Mouse (Mus musculus): ENCODE data around the gene Kansl1.

Kansl1 gene

DNA sequence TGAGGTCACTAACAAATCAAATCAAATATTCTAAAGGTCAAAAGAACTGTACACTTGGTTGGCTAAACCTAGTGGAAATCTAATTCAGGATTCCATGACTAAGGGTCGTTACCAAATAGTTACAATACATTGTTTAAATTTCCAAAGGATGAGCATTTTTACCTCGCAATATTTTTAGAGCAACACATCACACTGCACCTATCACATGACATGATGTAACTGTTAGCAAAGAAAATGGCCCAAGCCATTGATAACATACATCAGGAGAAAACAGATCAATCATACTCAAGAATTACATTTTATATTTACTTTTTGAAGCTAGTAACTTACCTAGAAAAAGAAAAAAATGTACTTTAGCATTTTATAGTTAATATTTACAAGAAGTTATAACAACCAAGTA is 29.0 kb downstream of the Kansl1 start:
- no peak for DNase-seq (ENCODE audit: low spot score in 2 of 2)

DNA sequence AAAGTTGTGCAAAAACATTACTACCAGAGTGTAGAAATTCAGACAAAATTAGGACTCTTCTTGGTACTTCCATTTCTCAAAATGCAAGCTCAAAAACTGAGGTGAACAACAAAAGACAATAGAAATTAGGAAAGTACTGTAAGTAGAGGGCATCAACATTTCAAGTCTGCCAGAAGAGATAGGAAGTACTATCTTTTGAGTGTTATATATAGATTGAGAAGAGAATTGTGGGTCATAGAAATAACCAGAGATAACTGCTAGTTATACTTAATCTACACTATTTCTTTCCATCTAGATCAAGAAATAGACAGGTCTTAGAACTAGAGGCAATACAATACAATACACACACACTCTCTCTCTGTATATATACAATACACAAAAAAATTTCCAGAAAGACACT is 30.2 kb downstream of the Kansl1 start:
- DNase-seq (ENCODE audit: low spot score in 2 of 2): no peak

DNA sequence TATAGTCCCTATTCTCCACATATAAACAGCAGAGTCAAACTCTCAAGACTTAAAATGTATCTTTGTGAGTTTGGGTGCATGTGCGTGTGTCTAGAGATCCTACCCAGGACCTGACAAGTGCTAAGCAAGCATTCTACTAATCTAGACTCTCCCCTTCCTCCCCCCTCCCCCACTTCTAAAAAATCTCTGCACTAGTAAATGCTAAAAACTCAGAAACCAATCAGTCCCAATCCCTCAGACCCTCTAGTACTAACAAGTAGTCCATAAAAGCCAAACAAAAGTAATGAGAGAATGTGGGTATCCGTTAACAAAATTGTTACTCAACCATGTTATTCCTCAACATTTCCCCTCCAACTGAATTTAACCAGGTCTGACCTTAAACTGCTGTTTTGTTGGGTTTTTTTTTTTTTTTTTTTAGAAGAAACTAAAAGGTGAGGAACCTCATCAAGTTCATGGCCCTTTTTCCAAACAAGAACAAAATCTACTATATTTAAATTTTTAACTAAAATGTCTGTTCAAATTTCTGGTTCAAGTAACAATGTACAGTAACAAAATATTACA is 32.2 kb downstream of the Kansl1 start:
- no peak for DNase-seq (ENCODE audit: low spot score in 2 of 2)

DNA sequence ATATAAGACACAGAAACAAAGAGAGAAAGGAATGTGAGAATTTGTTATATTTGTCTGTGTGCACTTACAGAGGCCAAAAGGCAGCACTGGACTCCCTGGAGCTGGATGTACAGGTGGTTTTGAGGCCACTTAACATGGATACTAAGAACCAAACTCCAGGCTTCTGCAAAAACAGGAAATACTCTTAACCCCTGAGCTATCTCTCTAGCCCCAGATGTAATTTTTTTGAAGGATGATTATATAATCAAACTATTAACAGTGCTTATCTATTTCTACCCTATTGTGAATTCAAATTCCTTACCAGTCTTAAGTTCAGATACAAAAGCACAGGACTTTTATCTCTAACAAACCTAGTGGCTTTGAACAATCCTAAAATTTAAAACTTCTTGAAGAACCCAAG is 32.9 kb downstream of the Kansl1 start:
- no peak for DNase-seq (ENCODE audit: low spot score in 2 of 2)

DNA sequence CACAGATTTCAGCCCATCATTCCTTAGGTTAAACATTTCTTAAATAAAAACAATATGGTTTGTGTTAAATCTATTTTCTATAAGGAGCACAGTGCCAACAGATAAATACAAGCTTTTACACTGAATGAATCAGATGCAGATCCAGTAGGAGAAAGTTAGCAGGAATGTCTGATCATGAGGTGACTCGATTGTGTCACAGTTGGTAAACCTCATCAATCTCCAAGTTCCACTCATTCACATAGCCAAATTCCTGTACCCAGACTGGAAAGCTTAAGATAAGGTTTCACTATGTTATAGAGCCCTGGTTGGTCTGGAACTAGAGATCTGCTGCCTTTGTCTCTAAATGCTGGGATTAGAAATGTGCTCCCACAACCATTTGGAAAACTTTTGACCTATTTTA is 33.5 kb downstream of the Kansl1 start:
- no peak for DNase-seq (ENCODE audit: low spot score in 2 of 2)

DNA sequence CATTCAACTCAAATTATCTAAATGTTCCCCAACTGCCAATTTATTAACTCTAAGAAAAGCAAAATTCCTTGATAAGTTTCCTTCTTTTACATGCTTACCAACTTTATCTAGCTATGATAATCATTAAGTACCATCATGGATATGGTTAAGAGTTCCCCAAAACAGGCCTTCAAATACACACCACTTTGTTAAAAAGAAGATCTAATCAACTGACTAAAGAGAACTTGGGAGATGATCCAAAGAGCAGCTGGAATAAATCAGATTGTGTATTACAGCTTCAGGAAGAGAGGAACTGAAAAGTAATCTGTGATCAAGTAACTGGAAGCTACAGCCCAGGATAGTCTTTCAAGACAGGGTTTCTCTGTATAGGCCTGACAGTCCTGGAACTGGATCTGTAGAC is 36.4 kb downstream of the Kansl1 start:
- DNase-seq (ENCODE audit: low spot score in 2 of 2): no peak

DNA sequence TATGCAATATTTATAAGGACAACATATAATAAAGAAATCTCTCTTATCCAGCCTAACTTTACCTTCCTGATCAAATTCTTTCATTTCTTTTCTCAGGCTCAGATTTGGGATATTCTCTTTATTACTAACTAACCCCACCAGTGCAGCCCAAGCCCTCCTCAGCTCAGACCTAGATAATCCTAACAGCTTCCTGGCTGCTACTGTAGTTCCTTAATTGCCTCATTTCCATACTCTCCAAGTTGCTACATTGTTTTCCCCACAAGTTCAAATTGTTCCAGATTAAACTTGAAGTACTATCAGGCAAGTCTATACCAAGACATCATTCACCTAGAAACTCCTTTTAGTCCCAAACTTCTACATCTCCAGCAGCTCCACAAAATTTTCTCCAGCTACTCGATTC is 36.9 kb downstream of the Kansl1 start:
- no peak for DNase-seq (ENCODE audit: low spot score in 2 of 2)

DNA sequence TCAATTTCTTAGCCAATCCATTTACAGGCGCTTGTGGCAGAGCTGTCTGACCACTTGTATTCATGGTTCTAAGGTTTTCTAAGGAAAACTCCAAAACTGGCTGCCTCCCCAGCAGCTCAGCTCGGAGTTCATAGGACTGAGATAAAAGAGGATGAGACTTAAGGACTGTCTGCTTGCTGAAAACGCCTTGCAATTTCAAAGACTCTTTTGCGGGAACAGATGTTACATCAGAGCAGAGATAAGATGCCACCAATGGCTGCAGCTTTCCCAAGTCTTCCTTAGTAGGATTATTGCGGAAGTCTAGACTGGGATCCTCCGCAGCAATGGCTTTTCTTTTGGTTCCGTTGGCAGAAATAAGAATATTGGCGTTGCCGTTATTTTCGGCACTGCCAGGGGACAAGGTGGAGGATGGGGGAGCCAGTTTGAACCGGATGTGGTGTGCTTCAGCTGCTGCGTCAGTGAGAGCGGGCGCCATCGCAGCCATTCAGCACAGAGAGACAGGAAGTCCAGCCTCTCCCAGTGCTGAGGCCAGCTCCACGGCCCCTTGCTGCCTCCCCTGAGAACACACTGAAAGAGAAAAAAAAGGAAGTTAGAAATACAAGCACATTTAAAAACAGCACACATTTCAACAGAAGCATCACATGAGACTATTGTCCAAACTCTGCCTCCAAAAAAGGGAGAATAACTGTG is 43.8 kb downstream of the Kansl1 start:
- no peak for DNase-seq (ENCODE audit: low spot score in 2 of 2)

DNA sequence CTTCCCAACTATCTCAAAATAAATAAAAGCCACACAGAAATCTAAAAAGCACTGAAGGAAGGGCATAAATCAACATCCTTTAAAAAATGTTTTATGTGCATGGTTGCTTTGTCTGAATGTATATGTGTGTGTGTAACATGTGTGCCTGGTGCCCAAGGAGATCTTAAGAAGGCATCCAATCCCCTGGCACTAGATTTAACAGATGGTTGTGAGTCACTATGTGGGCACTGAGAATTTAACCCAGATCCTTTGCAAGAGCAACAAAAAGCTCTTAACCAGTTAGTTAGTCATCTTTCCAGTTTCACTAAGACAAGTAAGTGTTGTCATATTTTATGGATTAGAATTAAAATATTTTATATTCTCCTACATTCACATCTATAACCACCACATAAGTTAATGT is 56.4 kb downstream of the Kansl1 start:
- DNase-seq (ENCODE audit: low spot score in 2 of 2): no peak

DNA sequence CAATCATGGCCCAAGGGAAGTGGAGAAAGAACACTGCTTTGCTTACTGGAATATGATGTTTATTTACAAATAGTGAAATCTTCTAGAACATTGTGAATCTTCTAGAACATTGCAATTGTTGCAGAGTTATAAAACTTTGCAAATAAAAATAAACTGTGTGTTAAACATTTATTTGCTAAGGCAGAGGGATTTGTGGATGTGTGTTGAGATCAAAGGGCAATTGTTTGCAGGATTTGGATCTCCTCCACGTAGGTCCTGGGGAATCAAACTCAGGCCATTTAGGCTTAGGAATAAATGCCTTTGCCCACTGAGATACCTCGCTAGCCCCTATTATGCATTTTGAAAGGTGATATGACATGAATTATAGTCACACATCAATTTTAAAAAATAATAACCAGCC is 61.3 kb downstream of the Kansl1 start:
- no peak for DNase-seq (ENCODE audit: low spot score in 2 of 2)

DNA sequence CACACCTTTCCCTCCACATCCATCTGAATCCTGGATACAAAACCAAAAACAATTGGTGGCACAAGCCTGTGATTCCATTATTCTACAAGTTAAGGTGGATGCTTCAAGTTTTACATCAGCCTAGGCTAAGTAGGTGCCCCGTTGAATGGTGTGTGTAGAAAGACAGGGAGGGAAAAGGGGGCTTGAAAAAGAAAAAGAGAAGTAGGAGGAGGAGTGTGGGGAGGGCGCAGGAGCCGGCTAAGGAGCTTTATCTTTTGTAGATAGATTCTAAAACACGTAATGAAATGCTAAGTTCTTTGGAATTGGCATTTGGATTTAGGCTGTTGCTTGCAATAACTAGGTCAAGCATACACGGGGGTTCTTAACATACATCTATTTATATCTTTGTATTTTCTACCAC is 67.7 kb downstream of the Kansl1 start:
- DNase-seq (ENCODE audit: low spot score in 2 of 2): no peak

DNA sequence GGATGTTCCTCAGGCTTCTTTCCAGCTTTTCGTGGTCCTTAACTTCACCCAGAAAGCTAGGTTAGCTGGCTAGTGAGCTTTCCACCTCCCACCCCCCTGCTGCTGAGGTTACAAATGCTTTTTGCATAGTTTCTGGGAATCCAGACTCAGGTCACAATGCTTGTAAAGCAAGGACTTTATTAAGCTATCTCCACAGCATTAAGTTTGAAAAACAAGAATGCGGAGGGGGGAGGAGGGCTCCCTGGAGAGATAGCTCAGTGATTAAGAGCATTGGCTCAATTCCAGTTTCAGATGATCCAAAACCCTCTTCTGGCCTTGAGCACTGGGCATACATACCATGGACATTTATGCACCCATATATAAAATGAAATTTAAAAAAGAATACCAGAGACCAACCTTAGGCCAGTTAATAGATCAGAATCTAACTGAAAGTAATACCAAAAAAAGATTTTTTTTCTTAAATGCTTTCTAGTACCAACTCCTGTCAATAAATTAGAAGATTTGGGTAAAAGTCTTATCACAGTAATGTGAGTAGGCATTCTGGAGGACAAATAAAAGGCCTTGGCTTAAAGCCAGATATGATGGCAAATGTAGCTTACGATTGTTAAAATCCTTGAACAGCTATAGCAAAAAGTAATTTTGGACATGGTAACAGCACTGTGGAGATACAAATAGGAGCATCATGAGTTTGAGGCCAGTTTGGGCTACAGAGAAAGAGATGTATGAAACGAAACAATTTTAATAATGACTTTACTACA is 69.0 kb downstream of the Kansl1 start:
- no peak for DNase-seq (ENCODE audit: low spot score in 2 of 2)

DNA sequence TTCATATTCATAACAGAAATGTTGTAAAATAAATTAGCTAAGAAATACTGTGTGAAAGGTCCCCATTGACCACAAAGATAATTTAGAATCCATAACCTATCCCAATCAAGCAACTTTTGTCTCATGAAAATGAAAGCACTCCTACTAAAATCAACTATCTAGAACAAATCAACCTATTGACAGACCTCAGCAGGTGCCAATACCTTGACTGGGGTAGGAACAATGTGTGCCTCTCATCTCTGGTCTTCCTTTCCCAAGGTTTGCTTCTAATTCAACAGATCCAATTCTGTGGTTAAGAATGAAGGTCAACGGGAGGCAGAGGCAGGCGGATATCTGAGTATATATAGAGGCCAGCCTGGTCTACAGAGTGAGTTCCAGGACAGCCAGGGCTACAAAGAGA is 73.0 kb downstream of the Kansl1 start:
- no peak for DNase-seq (ENCODE audit: low spot score in 2 of 2)

DNA sequence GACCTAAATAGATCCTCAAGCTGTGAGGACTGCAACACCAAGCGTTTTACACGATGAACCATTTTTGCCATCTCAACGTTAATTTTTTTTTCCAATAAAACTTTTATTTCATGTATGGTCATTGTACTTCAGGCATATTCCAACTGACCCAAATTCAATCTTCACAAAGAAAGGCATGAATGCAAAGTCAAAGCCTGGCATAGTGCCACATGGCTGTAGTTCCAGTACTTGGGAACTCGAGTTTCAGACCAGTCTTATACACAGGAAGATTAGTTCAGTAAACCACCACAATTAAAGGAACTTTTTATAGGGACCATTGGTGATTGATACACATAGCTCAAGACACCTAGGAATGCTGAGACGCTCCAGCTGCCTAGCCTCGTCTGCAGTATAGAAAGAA is 75.5 kb downstream of the Kansl1 start:
- no peak for DNase-seq (ENCODE audit: low spot score in 2 of 2)

DNA sequence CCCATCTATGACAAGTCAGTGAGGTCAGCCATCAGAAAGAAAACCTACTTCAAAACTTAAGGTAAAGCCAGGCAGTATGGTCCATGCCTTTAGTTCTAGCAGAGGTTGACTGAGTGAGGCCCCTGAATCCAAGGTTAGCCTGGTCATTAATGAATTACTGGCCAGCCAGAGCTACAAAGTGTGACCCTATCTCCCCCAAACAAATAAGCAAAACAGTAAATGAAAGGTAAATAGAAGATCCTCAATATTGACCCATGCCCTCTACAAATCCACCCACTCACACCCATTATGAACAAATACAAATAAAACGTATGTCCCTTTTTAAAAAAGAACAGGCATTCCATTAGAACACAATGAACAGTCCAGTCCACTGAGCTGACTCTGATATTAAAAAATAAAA is 76.5 kb downstream of the Kansl1 start:
- DNase-seq (ENCODE audit: low spot score in 2 of 2): no peak

DNA sequence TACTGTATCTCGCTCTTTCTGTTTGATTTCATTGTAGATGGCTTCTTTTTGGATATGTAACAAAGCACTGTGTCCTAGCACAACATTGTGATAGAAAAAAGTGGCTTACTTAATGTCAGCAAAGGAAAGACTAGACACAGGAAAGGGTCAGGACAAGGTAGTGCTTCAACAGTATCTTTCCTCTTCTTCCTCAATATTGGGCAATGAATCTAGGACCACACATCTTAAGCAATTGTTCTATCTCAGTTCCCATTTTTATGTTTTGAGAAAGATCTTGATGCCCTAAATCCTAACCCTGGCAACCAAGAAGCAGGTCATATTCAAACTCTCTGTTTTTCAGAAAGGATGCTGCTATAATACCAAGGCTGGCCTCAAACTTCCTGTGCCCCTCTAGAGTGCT is 81.4 kb downstream of the Kansl1 start:
- no peak for DNase-seq (ENCODE audit: low spot score in 2 of 2)

DNA sequence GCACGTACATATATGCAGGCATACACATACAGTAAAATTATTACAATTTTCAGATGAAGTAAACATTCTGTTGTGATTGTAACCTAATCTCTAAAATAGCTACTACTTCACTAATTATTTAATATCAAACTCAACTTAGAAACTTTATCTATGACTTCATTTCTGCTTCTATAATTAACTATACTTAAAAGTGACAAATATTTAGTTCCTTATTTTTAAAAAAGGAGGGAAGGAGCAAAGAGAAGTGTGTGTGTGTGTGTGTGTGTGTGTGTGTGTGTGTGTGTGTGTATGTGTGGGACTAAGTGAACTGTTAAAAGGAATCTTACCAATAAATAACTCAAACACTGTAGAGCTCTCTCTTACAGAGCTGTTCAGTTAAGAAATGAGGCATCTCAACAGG is 82.1 kb downstream of the Kansl1 start:
- no peak for DNase-seq (ENCODE audit: low spot score in 2 of 2)

DNA sequence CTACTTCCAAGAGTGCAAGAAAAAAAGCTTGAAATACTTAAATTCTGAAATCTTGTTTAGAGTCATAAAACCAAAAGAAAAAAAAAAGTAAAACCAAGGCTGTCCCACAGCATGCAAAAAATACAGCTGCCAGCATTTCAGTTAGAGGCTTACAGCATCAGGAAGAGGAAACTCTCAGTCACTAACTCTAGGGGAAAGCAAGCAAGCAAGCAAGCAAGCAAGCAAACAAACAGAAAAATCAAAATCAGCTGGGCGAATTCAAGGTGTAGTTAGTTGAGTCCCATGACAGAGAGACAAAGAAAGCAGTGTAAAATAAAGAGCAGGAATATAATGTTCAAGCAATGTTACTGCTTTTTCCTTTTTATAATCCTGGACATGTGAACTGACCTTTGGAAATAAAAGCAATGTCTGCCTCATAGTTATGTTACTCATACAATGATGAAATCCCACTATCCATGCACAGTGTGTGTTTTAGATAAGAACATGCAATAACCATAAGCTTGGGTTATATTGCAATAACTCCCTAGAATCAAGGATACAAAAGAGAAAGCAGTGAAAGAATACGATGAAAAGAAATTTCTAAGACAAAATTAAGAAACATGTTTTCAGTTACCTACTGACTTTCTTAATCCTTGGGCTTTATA is 85.4 kb downstream of the Kansl1 start:
- no peak for DNase-seq (ENCODE audit: low spot score in 2 of 2)

DNA sequence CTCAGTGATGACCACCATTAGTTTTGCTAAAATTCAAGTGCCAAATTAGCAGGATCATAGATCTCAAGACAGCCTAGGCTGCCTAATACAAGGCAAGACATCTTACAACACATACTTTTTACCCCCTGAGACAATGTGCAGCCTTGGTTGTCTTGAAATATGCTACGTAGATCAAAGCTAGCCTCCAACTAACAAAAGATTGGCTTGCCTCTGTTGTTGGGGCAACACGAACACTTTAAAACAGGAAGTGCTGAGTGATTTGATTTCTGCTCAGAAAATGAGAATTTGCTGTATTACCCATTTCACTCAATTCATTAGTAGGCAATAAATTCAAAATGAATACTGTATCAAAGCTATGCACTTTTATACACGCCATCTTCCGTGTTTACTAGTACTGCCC is 86.8 kb downstream of the Kansl1 start:
- DNase-seq (ENCODE audit: low spot score in 2 of 2): no peak

DNA sequence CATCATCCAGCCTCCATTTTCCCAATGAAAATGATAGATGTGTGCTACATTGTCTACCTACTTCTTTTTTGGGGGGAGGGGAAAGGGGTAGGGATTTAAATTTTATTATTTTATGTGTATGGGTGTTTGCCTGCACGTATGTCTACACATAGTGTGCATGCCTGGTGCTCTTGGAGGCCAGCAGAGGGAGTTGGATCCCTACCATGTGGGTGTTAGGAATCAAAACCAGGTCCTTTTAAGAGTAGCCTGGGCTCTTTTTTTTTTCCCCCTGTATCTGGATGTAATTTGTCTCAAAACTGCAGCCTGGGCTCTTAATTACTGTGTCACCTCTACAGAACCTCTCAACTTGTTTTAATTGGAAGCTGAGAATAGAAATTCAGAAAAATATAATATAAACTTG is 89.0 kb downstream of the Kansl1 start:
- DNase-seq (ENCODE audit: low spot score in 2 of 2): no peak

DNA sequence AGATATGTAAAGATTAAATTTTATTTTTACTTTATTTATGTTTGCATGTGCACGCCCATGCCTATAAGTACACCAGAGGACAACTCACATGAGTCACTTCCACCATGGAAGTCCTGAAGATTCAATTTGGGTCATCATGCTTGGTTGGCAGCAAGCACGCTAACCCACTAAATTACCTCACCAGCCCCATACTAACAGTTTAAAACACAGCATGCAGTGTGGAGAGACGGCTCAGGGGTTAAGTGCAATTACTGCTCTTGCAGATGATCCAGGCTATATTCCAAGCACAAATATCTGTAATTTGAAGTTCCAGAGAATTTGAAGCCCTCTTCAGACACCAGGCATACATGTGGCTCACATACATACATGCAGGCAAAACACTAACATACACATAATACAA is 92.4 kb downstream of the Kansl1 start:
- no peak for DNase-seq (ENCODE audit: low spot score in 2 of 2)

DNA sequence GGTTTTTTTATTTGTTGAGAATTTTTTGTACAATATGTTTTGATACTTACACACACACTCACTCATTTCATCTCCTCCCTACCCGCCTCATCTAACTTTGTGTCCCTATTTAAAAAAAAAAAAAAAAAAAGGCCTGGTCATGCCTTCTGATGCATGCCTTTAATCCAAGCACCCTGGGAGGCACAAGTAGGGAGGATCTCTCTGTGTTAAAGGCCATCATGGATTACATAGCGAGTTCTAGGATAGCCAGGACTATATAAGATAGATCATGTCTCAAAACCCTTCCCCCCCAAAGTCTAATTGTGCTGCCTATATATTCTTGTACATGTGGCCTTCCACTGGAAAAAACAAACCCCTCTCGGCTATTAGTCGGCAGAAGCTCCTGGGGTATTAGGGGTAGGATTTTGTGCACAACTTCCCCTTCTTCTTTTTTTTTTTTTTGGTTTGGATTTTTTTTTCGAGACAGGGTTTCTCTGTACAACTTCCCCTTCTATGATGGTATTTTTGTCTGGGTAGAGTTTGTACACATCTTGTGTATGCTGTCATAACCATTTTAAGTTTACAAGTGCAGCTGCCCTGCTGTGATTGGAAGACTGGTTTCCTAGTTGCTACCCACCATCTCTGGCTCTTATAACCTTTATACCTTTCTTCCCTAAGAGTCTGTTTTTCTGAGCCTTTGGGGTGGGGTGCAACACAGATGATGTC is 101.0 kb downstream of the Kansl1 start:
- DNase-seq (ENCODE audit: low spot score in 2 of 2): no peak

Data from frontal cortex, postnatal 36 days (tissue).